In genomic region chr15:75376391-75377100, GRCm38 (mm10) we compare ENCODE assay signal across 27 mouse cellular contexts.
A peak's percentile ranks its signal among the peaks of the same experiment; 100 is the strongest.
DNase-seq lines count a peak whose midpoint lies in the region; ATAC-seq lines count a peak whose summit lies in the region.
"Had no signal": no experiment of that assay in that cellular context is flagged by ENCODE, and none has a peak within 500 bp of the region (broad histone marks: within the 10 kb centered on the region; RNA-seq: fewer than 3 reads in every experiment).

No protein-coding gene starts in this region.

- no peak for ATAC-seq in kidney, embryonic 14.5 days (ENCODE audit: low FRiP score, low TSS enrichment)
- no peak for ATAC-seq in kidney, embryonic 15.5 days (replicated peaks; ENCODE audit: low FRiP score)
- no peak for ATAC-seq in CD4-positive, CD25-positive, alpha-beta regulatory T cell, adult 4 months
- ATAC-seq: forebrain, embryonic 15.5 days; hindbrain, postnatal 0 days had no signal

- H3K9me3 ChIP-seq in kidney, embryonic 14.5 days (ENCODE audit: control insufficient read depth, low read length) = no peaks in the 10 kb centered on the region
- H3K9me3 ChIP-seq in kidney, embryonic 15.5 days (replicated peaks) = no peaks in the 10 kb centered on the region
- H3K9me3 ChIP-seq: embryonic facial prominence, embryonic 13.5 days; forebrain, embryonic 12.5 days; forebrain, embryonic 15.5 days; heart, embryonic 10.5 days had no signal

- no peaks in the 10 kb centered on the region for H3K4me1 ChIP-seq in kidney, embryonic 14.5 days (ENCODE audit: control insufficient read depth, insufficient read depth, low read length)
- no peaks in the 10 kb centered on the region for H3K4me1 ChIP-seq in kidney, embryonic 15.5 days
- H3K4me1 ChIP-seq: embryonic facial prominence, embryonic 10.5 days; embryonic facial prominence, embryonic 13.5 days; forebrain, embryonic 12.5 days; forebrain, embryonic 15.5 days; heart, embryonic 10.5 days; heart, embryonic 13.5 days had no signal

- no peak overlapping the region for H3K27ac ChIP-seq in kidney, embryonic 14.5 days (ENCODE audit: low read depth, low read length)
- H3K27ac ChIP-seq in kidney, embryonic 15.5 days = no peak overlapping the region
- H3K27ac ChIP-seq: embryonic facial prominence, embryonic 10.5 days; embryonic facial prominence, embryonic 13.5 days; forebrain, embryonic 12.5 days; forebrain, embryonic 15.5 days; heart, embryonic 10.5 days; heart, embryonic 13.5 days; hindbrain, embryonic 14.5 days; hindbrain, postnatal 0 days had no signal

- no peak overlapping the region for H3K4me3 ChIP-seq in kidney, embryonic 14.5 days (ENCODE audit: low read length)
- no peak overlapping the region for H3K4me3 ChIP-seq in kidney, embryonic 15.5 days (replicated peaks)
- H3K4me3 ChIP-seq: embryonic facial prominence, embryonic 10.5 days; embryonic facial prominence, embryonic 13.5 days; erythroblast, embryonic 14.5 days; forebrain, embryonic 12.5 days; forebrain, embryonic 15.5 days; heart, embryonic 10.5 days; heart, embryonic 13.5 days had no signal

- WGBS in kidney, embryonic 14.5 days = 88% methylated on average over 1 of the region's 1 CpGs
- WGBS in kidney, embryonic 15.5 days = 90% methylated on average over 1 of the region's 1 CpGs

- no peak overlapping the region for H3K9ac ChIP-seq in kidney, embryonic 14.5 days (ENCODE audit: low read depth, low read length)
- no peak overlapping the region for H3K9ac ChIP-seq in kidney, embryonic 15.5 days
- H3K9ac ChIP-seq: embryonic facial prominence, embryonic 13.5 days; forebrain, embryonic 12.5 days; forebrain, embryonic 15.5 days; heart, embryonic 13.5 days; hindbrain, embryonic 14.5 days had no signal

- H3K4me2 ChIP-seq in kidney, embryonic 14.5 days (replicated peaks; ENCODE audit: low read depth, low read length) = no peak overlapping the region
- no peak overlapping the region for H3K4me2 ChIP-seq in kidney, embryonic 15.5 days
- H3K4me2 ChIP-seq: embryonic facial prominence, embryonic 13.5 days; forebrain, embryonic 12.5 days; forebrain, embryonic 15.5 days; heart, embryonic 13.5 days; hindbrain, embryonic 14.5 days had no signal

- no peaks in the 10 kb centered on the region for H3K36me3 ChIP-seq in kidney, embryonic 14.5 days (ENCODE audit: control insufficient read depth, insufficient read depth, low read length)
- no peaks in the 10 kb centered on the region for H3K36me3 ChIP-seq in kidney, embryonic 15.5 days
- H3K36me3 ChIP-seq: embryonic facial prominence, embryonic 10.5 days; embryonic facial prominence, embryonic 13.5 days; forebrain, embryonic 12.5 days; forebrain, embryonic 15.5 days; heart, embryonic 10.5 days; heart, embryonic 13.5 days had no signal

- DNase-seq in kidney, adult 18-20 months = peak; percentile 68
- DNase-seq in kidney, adult 9 months = peak; percentile 91
- DNase-seq in kidney, postnatal 25 days = peak; percentile 57 to 87
- DNase-seq: adrenal gland, adult 2 months; adrenal gland, postnatal 14 days; B cell, adult 2 months; cerebellum, adult 11 months; cerebellum, adult 8-10 months; cerebellum, postnatal 10 days; cerebellum, postnatal 36 days; embryo, embryonic 11 days; gastrocnemius, postnatal 25 days; heart, adult 18-20 months; heart, postnatal 14 days; heart, postnatal 4 days had no signal

- no peaks in the 10 kb centered on the region for H3K27me3 ChIP-seq in kidney, embryonic 14.5 days (ENCODE audit: control insufficient read depth, insufficient read depth, low read length)
- no peaks in the 10 kb centered on the region for H3K27me3 ChIP-seq in kidney, embryonic 15.5 days
- H3K27me3 ChIP-seq: embryonic facial prominence, embryonic 13.5 days; forebrain, embryonic 12.5 days; forebrain, embryonic 15.5 days; heart, embryonic 13.5 days had no signal
